Mouse (Mus musculus) heart, embryonic 12.5 days (tissue): ENCODE data around the gene Ddx18. TPM values are rescaled to one million over a fixed set of nuclear protein-coding genes. Genes with fewer than 3 reads are reported as not detected.

Source experiments
- ATAC-seq: fragments of 200-750 bp; cut with Nextera tagmentation; 2 replicates; pipeline ENCODE4 v1.8.0; 2017; ENCODE audit warnings: moderate TSS enrichment, moderate library complexity; ENCODE audit not compliant: insufficient number of reproducible peaks, low FRiP score
- H3K27ac ChIP-seq: fragments of 300-500 bp; sonication (generic); 2 replicates; pipeline ENCODE4 v1.5.1; 2016; ENCODE audit warnings: mild to moderate bottlenecking, moderate library complexity; ENCODE audit not compliant: poor library complexity, severe bottlenecking
- H3K27me3 ChIP-seq: fragments of 300-500 bp; sonication (generic); replicated peaks from 2 replicates; pipeline ENCODE4 v1.6.1; 2016; ENCODE audit warnings: mild to moderate bottlenecking, moderate library complexity
- H3K36me3 ChIP-seq: fragments of 300-500 bp; sonication (generic); 2 replicates; pipeline ENCODE4 v1.6.1; 2016; ENCODE audit warnings: mild to moderate bottlenecking, moderate library complexity
- H3K4me1 ChIP-seq: fragments of 300-500 bp; sonication (generic); replicated peaks from 2 replicates; pipeline ENCODE4 v1.6.1; 2016; ENCODE audit warnings: mild to moderate bottlenecking
- H3K4me2 ChIP-seq: fragments of 300-500 bp; sonication (generic); 2 replicates; pipeline ENCODE4 v1.6.1; 2016; ENCODE audit warnings: mild to moderate bottlenecking, moderate library complexity
- H3K4me3 ChIP-seq: fragments of 300-500 bp; sonication (generic); 2 replicates; pipeline ENCODE4 v1.5.1; 2016; ENCODE audit warnings: mild to moderate bottlenecking
- H3K9ac ChIP-seq: fragments of 300-500 bp; sonication (generic); 2 replicates; pipeline ENCODE4 v1.6.1; 2016; ENCODE audit warnings: mild to moderate bottlenecking, moderate library complexity
- H3K9me3 ChIP-seq: fragments of 300-500 bp; sonication (generic); replicated peaks from 2 replicates; pipeline ENCODE4 v1.6.1; 2016; ENCODE audit warnings: mild to moderate bottlenecking, moderate library complexity
- WGBS: fragments of 180-500 bp; shearing (Covaris S2); methylation state at CpG from one replicate; pipeline ENCODE4 v1.1.7; 2016; 5-methylcytosine and 5-hydroxymethylcytosine counted together
- polyA plus RNA-seq: library from polyadenylated mRNA; unstranded; fragments of >200 nt; fragmentation: Nextera tagmentation; extraction: Ambion mirVana; gene quantifications from 2 replicates; pipeline ENCODE4 v1.2.1, GENCODE M21; 2016

Ddx18 gene
- polyA plus RNA-seq, 1 experiment from 2014 or later: 46.4 TPM

GRCm38 (mm10) chr1:121557861-121558260 is 9.9 kb downstream of the Ddx18 start:
- Histone ChIP-seq H3K27me3 (no peaks in the 10 kb centered on the region), H3K27ac (no peak overlapping the region), H3K4me2 (no peak overlapping the region), H3K4me3 (no peak overlapping the region), H3K9me3 (no peaks in the 10 kb centered on the region), H3K36me3 (peaks cover 95% of the 10 kb centered on the region), H3K9ac (no peak overlapping the region), H3K4me1 (no peaks in the 10 kb centered on the region)
- 91% methylated on average over 5 of the region's 5 CpGs for WGBS
- no peak for ATAC-seq

GRCm38 (mm10) chr1:121551457-121551835 is 16.3 kb downstream of the Ddx18 start:
- H3K27ac ChIP-seq: no peak overlapping the region
- no peak for ATAC-seq
- WGBS: 75% methylated on average over 7 of the region's 7 CpGs
- no peak overlapping the region for H3K9ac ChIP-seq
- no peaks in the 10 kb centered on the region for H3K9me3 ChIP-seq
- no peaks in the 10 kb centered on the region for H3K4me1 ChIP-seq
- no peak overlapping the region for H3K4me3 ChIP-seq
- H3K4me2 ChIP-seq: no peak overlapping the region
- no peaks in the 10 kb centered on the region for H3K27me3 ChIP-seq
- H3K36me3 ChIP-seq: peaks cover 63% of the 10 kb centered on the region

- Histone ChIP-seq H3K27me3 (no peaks in the 10 kb centered on the region), H3K4me3 (no peak overlapping the region), H3K4me2 (no peak overlapping the region), H3K27ac (no peak overlapping the region), H3K4me1 (no peaks in the 10 kb centered on the region), H3K9me3 (no peaks in the 10 kb centered on the region), H3K9ac (no peak overlapping the region), H3K36me3 (peaks cover 58% of the 10 kb centered on the region)
- WGBS: 77% methylated on average over 16 of the region's 16 CpGs
- no peak for ATAC-seq
These were observed 16.9 kb downstream of the Ddx18 start for GRCm38 (mm10) chr1:121550801-121551456.

GRCm38 (mm10) chr1:121549456-121549855 is 18.3 kb downstream of the Ddx18 start:
- Histone ChIP-seq H3K9me3 (no peaks in the 10 kb centered on the region), H3K4me1 (no peaks in the 10 kb centered on the region), H3K4me3 (no peak overlapping the region), H3K9ac (no peak overlapping the region), H3K27ac (no peak overlapping the region), H3K27me3 (no peaks in the 10 kb centered on the region), H3K4me2 (no peak overlapping the region), H3K36me3 (peaks cover 43% of the 10 kb centered on the region)
- no peak for ATAC-seq
- WGBS: 75% methylated on average over 4 of the region's 4 CpGs

- Histone ChIP-seq H3K4me2 (no peak overlapping the region), H3K9ac (no peak overlapping the region), H3K9me3 (no peaks in the 10 kb centered on the region), H3K36me3 (peaks cover 36% of the 10 kb centered on the region), H3K27ac (no peak overlapping the region), H3K4me3 (no peak overlapping the region), H3K4me1 (no peaks in the 10 kb centered on the region), H3K27me3 (no peaks in the 10 kb centered on the region)
- no peak for ATAC-seq
- 89% methylated on average over 4 of the region's 4 CpGs for WGBS
These were observed 19.1 kb downstream of the Ddx18 start for GRCm38 (mm10) chr1:121548667-121549066.

- Histone ChIP-seq H3K9ac (no peak overlapping the region), H3K4me1 (no peaks in the 10 kb centered on the region), H3K4me3 (no peak overlapping the region), H3K9me3 (no peaks in the 10 kb centered on the region), H3K36me3 (peaks cover 20% of the 10 kb centered on the region), H3K27ac (no peak overlapping the region), H3K27me3 (no peaks in the 10 kb centered on the region), H3K4me2 (no peak overlapping the region)
- ATAC-seq: no peak
- 35% methylated on average over 2 of the region's 2 CpGs for WGBS
These were observed 20.9 kb downstream of the Ddx18 start for GRCm38 (mm10) chr1:121546844-121547243.

GRCm38 (mm10) chr1:121540361-121540760 is 27.4 kb downstream of the Ddx18 start:
- Histone ChIP-seq H3K36me3 (no peaks in the 10 kb centered on the region), H3K4me1 (no peaks in the 10 kb centered on the region), H3K27me3 (no peaks in the 10 kb centered on the region), H3K27ac (no peak overlapping the region), H3K9me3 (no peaks in the 10 kb centered on the region), H3K4me2 (no peak overlapping the region), H3K4me3 (no peak overlapping the region), H3K9ac (no peak overlapping the region)
- 60% methylated on average over 8 of the region's 8 CpGs for WGBS
- ATAC-seq: no peak

- H3K27me3 ChIP-seq: peaks cover 37% of the 10 kb centered on the region
- no peak overlapping the region for H3K27ac ChIP-seq
- no peak overlapping the region for H3K4me3 ChIP-seq
- no peaks in the 10 kb centered on the region for H3K9me3 ChIP-seq
- no peak overlapping the region for H3K9ac ChIP-seq
- no peak for ATAC-seq
- no peaks in the 10 kb centered on the region for H3K36me3 ChIP-seq
- 36% methylated on average over 7 of the region's 7 CpGs for WGBS
- H3K4me1 ChIP-seq: peaks cover 14% of the 10 kb centered on the region
- H3K4me2 ChIP-seq: no peak overlapping the region
These were observed 36.4 kb downstream of the Ddx18 start for GRCm38 (mm10) chr1:121531439-121531838.

- no peak for ATAC-seq
- Histone ChIP-seq H3K27me3 (peaks cover 42% of the 10 kb centered on the region), H3K9me3 (no peaks in the 10 kb centered on the region), H3K4me3 (no peak overlapping the region), H3K36me3 (no peaks in the 10 kb centered on the region), H3K4me2 (no peak overlapping the region), H3K27ac (no peak overlapping the region), H3K4me1 (peaks cover 14% of the 10 kb centered on the region), H3K9ac (no peak overlapping the region)
- WGBS: 80% methylated on average over 6 of the region's 6 CpGs
These were observed 38.5 kb downstream of the Ddx18 start for GRCm38 (mm10) chr1:121529286-121529685.

- no peak within 1 kb of the TSS for H3K27ac ChIP-seq
- H3K4me1 ChIP-seq: peaks cover 14% of the 10 kb centered on the region
- peak within 1 kb of the TSS; percentile 41 for H3K4me3 ChIP-seq
- peak; percentile 80; the same call in 1 of the 2 replicates for ATAC-seq
- peaks cover 42% of the 10 kb centered on the region for H3K27me3 ChIP-seq
- 1% methylated on average over 11 of the region's 11 CpGs for WGBS
- H3K9me3 ChIP-seq: no peaks in the 10 kb centered on the region
- H3K36me3 ChIP-seq: no peaks in the 10 kb centered on the region
- 0 out of 2 replicates have a peak within 1 kb of the TSS, but pooled peaks have one; percentile 1 for H3K9ac ChIP-seq
- H3K4me2 ChIP-seq: peak within 1 kb of the TSS; percentile 71
These were observed 39.4 kb downstream of the Ddx18 start, which contains the start of gene Htr5b for GRCm38 (mm10) chr1:121528399-121528720. Htr5b (minus strand) TSS chr1:121528465.

GRCm38 (mm10) chr1:121527600-121528398 is 40.0 kb downstream of the Ddx18 start:
- Histone ChIP-seq H3K27ac (no peak overlapping the region), H3K27me3 (peaks cover 42% of the 10 kb centered on the region), H3K9ac (0 out of 2 replicates have a peak overlapping the region, but pooled peaks have one; percentile 1), H3K4me2 (peak overlapping the region; percentile 71), H3K9me3 (no peaks in the 10 kb centered on the region), H3K4me1 (peaks cover 14% of the 10 kb centered on the region), H3K4me3 (peak overlapping the region; percentile 41), H3K36me3 (no peaks in the 10 kb centered on the region)
- 11% methylated on average over 55 of the region's 55 CpGs for WGBS
- ATAC-seq: no peak
